Mouse (Mus musculus): Measurements from ENCODE around the gene Olfr224. TPM values are rescaled to one million over a fixed set of nuclear protein-coding genes. Genes with fewer than 3 reads are reported as not detected.

Olfr224 gene
- not detected in 2 replicates for polyA plus RNA-seq (2014; fragmentation: Nextera tagmentation; extraction: Ambion mirVana)

GRCm38 (mm10) chr11:58570405-58570804 lies at the start of gene Olfr224:
Gene Olfr224 (minus strand): TSS chr11:58570553.
- 83% methylated on average over 5 of the region's 5 CpGs for WGBS
- no peak for ATAC-seq (ENCODE audit: low FRiP score)

GRCm38 (mm10) chr11:58618793-58619192 lies 48.4 kb upstream of the Olfr224 start:
- 60% methylated on average over 6 of the region's 6 CpGs for WGBS
- no peak overlapping the region for H3K27ac ChIP-seq (ENCODE audit: low read depth, low read length)

More at GRCm38 (mm10) chr11:58570405-58570804, at the start of gene Olfr224:
- DNase-seq (ENCODE audit: low spot score): no peak
- Histone ChIP-seq H3K9ac (ENCODE audit: low read depth, low read length) (no peak within 1 kb of the TSS), H3K4me1 (replicated peaks; ENCODE audit: control insufficient read depth, insufficient read depth, low read length) (no peaks in the 10 kb centered on the region), H3K27me3 (ENCODE audit: control insufficient read depth, insufficient read depth, low read length) (no peaks in the 10 kb centered on the region), H3K4me2 (replicated peaks; ENCODE audit: low read depth, low read length) (no peak within 1 kb of the TSS), H3K4me3 (ENCODE audit: low read depth, low read length) (no peak within 1 kb of the TSS), H3K36me3 (ENCODE audit: control insufficient read depth, insufficient read depth, low read length) (no peaks in the 10 kb centered on the region), H3K9me3 (ENCODE audit: control insufficient read depth, low read length) (no peaks in the 10 kb centered on the region), H3K27ac (ENCODE audit: low read depth, low read length) (no peak within 1 kb of the TSS)

GRCm38 (mm10) chr11:58618369-58618768 lies 48.0 kb upstream of the Olfr224 start:
- Histone ChIP-seq H3K9me3 (ENCODE audit: control insufficient read depth, low read length) (no peaks in the 10 kb centered on the region), H3K27me3 (ENCODE audit: control insufficient read depth, insufficient read depth, low read length) (no peaks in the 10 kb centered on the region), H3K4me2 (replicated peaks; ENCODE audit: low read depth, low read length) (no peak overlapping the region), H3K9ac (ENCODE audit: low read depth, low read length) (no peak overlapping the region), H3K27ac (ENCODE audit: low read depth, low read length) (no peak overlapping the region), H3K36me3 (ENCODE audit: control insufficient read depth, insufficient read depth, low read length) (no peaks in the 10 kb centered on the region), H3K4me1 (replicated peaks; ENCODE audit: control insufficient read depth, insufficient read depth, low read length) (no peaks in the 10 kb centered on the region), H3K4me3 (ENCODE audit: low read depth, low read length) (no peak overlapping the region)
- 85% methylated on average over 3 of the region's 3 CpGs for WGBS
- DNase-seq (ENCODE audit: low spot score): no peak
- ATAC-seq (ENCODE audit: low FRiP score): no peak

More at GRCm38 (mm10) chr11:58618793-58619192, 48.4 kb upstream of the Olfr224 start:
- Histone ChIP-seq H3K4me2 (replicated peaks; ENCODE audit: low read depth, low read length) (no peak overlapping the region), H3K9ac (ENCODE audit: low read depth, low read length) (no peak overlapping the region), H3K36me3 (ENCODE audit: control insufficient read depth, insufficient read depth, low read length) (no peaks in the 10 kb centered on the region), H3K4me1 (replicated peaks; ENCODE audit: control insufficient read depth, insufficient read depth, low read length) (no peaks in the 10 kb centered on the region), H3K27me3 (ENCODE audit: control insufficient read depth, insufficient read depth, low read length) (no peaks in the 10 kb centered on the region), H3K4me3 (ENCODE audit: low read depth, low read length) (no peak overlapping the region), H3K9me3 (ENCODE audit: control insufficient read depth, low read length) (no peaks in the 10 kb centered on the region)
- no peak for ATAC-seq (ENCODE audit: low FRiP score)
- DNase-seq (ENCODE audit: low spot score): no peak

GRCm38 (mm10) chr11:58615975-58616374 lies 45.6 kb upstream of the Olfr224 start, which contains the start of gene 2210407C18Rik:
Gene 2210407C18Rik (minus strand): TSS chr11:58616075.
- Histone ChIP-seq H3K9me3 (ENCODE audit: control insufficient read depth, low read length) (no peaks in the 10 kb centered on the region), H3K4me3 (ENCODE audit: low read depth, low read length) (no peak within 1 kb of the TSS), H3K9ac (ENCODE audit: low read depth, low read length) (no peak within 1 kb of the TSS), H3K4me1 (replicated peaks; ENCODE audit: control insufficient read depth, insufficient read depth, low read length) (no peaks in the 10 kb centered on the region), H3K27ac (ENCODE audit: low read depth, low read length) (no peak within 1 kb of the TSS), H3K4me2 (replicated peaks; ENCODE audit: low read depth, low read length) (no peak within 1 kb of the TSS), H3K36me3 (ENCODE audit: control insufficient read depth, insufficient read depth, low read length) (no peaks in the 10 kb centered on the region), H3K27me3 (ENCODE audit: control insufficient read depth, insufficient read depth, low read length) (no peaks in the 10 kb centered on the region)
- 89% methylated on average over 4 of the region's 4 CpGs for WGBS
- no peak for ATAC-seq (ENCODE audit: low FRiP score)
- DNase-seq (ENCODE audit: low spot score): no peak

GRCm38 (mm10) chr11:58614526-58614925 lies 44.2 kb upstream of the Olfr224 start:
- Histone ChIP-seq H3K9me3 (ENCODE audit: control insufficient read depth, low read length) (no peaks in the 10 kb centered on the region), H3K27me3 (ENCODE audit: control insufficient read depth, insufficient read depth, low read length) (no peaks in the 10 kb centered on the region), H3K4me2 (replicated peaks; ENCODE audit: low read depth, low read length) (no peak overlapping the region), H3K36me3 (ENCODE audit: control insufficient read depth, insufficient read depth, low read length) (no peaks in the 10 kb centered on the region), H3K4me1 (replicated peaks; ENCODE audit: control insufficient read depth, insufficient read depth, low read length) (no peaks in the 10 kb centered on the region), H3K4me3 (ENCODE audit: low read depth, low read length) (no peak overlapping the region), H3K9ac (ENCODE audit: low read depth, low read length) (no peak overlapping the region), H3K27ac (ENCODE audit: low read depth, low read length) (no peak overlapping the region)
- DNase-seq (ENCODE audit: low spot score) (no peak), ATAC-seq (ENCODE audit: low FRiP score) (no peak)

- DNase-seq (ENCODE audit: low spot score): no peak
These were observed 43.0 kb upstream of the Olfr224 start for GRCm38 (mm10) chr11:58613359-58613758.

GRCm38 (mm10) chr11:58607030-58607429 lies 36.7 kb upstream of the Olfr224 start:
- no peak overlapping the region for H3K27ac ChIP-seq (ENCODE audit: low read depth, low read length)

More at GRCm38 (mm10) chr11:58613359-58613758, 43.0 kb upstream of the Olfr224 start:
- ATAC-seq (ENCODE audit: low FRiP score): no peak
- WGBS: 87% methylated on average over 3 of the region's 3 CpGs
- Histone ChIP-seq H3K4me3 (ENCODE audit: low read depth, low read length) (no peak overlapping the region), H3K4me2 (replicated peaks; ENCODE audit: low read depth, low read length) (no peak overlapping the region), H3K27ac (ENCODE audit: low read depth, low read length) (no peak overlapping the region), H3K9me3 (ENCODE audit: control insufficient read depth, low read length) (no peaks in the 10 kb centered on the region), H3K36me3 (ENCODE audit: control insufficient read depth, insufficient read depth, low read length) (no peaks in the 10 kb centered on the region), H3K4me1 (replicated peaks; ENCODE audit: control insufficient read depth, insufficient read depth, low read length) (no peaks in the 10 kb centered on the region), H3K9ac (ENCODE audit: low read depth, low read length) (no peak overlapping the region), H3K27me3 (ENCODE audit: control insufficient read depth, insufficient read depth, low read length) (no peaks in the 10 kb centered on the region)

GRCm38 (mm10) chr11:58606177-58606919 lies 36.0 kb upstream of the Olfr224 start:
- H3K4me1 ChIP-seq (replicated peaks; ENCODE audit: control insufficient read depth, insufficient read depth, low read length): no peaks in the 10 kb centered on the region
- H3K4me3 ChIP-seq (ENCODE audit: low read depth, low read length): no peak overlapping the region
- no peaks in the 10 kb centered on the region for H3K27me3 ChIP-seq (ENCODE audit: control insufficient read depth, insufficient read depth, low read length)
- no peaks in the 10 kb centered on the region for H3K36me3 ChIP-seq (ENCODE audit: control insufficient read depth, insufficient read depth, low read length)
- WGBS: 91% methylated on average over 12 of the region's 12 CpGs
- DNase-seq (ENCODE audit: low spot score) (no peak), ATAC-seq (ENCODE audit: low FRiP score) (no peak)
- H3K9me3 ChIP-seq (ENCODE audit: control insufficient read depth, low read length): no peaks in the 10 kb centered on the region
- H3K27ac ChIP-seq (ENCODE audit: low read depth, low read length): no peak overlapping the region
- H3K4me2 ChIP-seq (replicated peaks; ENCODE audit: low read depth, low read length): no peak overlapping the region
- H3K9ac ChIP-seq (ENCODE audit: low read depth, low read length): no peak overlapping the region

More at GRCm38 (mm10) chr11:58607030-58607429, 36.7 kb upstream of the Olfr224 start:
- Histone ChIP-seq H3K9ac (ENCODE audit: low read depth, low read length) (no peak overlapping the region), H3K27me3 (ENCODE audit: control insufficient read depth, insufficient read depth, low read length) (no peaks in the 10 kb centered on the region), H3K4me2 (replicated peaks; ENCODE audit: low read depth, low read length) (no peak overlapping the region), H3K4me1 (replicated peaks; ENCODE audit: control insufficient read depth, insufficient read depth, low read length) (no peaks in the 10 kb centered on the region), H3K9me3 (ENCODE audit: control insufficient read depth, low read length) (no peaks in the 10 kb centered on the region), H3K4me3 (ENCODE audit: low read depth, low read length) (no peak overlapping the region), H3K36me3 (ENCODE audit: control insufficient read depth, insufficient read depth, low read length) (no peaks in the 10 kb centered on the region)
- DNase-seq (ENCODE audit: low spot score) (no peak), ATAC-seq (ENCODE audit: low FRiP score) (no peak)
- 82% methylated on average over 6 of the region's 6 CpGs for WGBS

- DNase-seq (ENCODE audit: low spot score): no peak
- Histone ChIP-seq H3K4me2 (replicated peaks; ENCODE audit: low read depth, low read length) (no peak overlapping the region), H3K9me3 (ENCODE audit: control insufficient read depth, low read length) (no peaks in the 10 kb centered on the region), H3K4me3 (ENCODE audit: low read depth, low read length) (no peak overlapping the region), H3K4me1 (replicated peaks; ENCODE audit: control insufficient read depth, insufficient read depth, low read length) (no peaks in the 10 kb centered on the region), H3K27ac (ENCODE audit: low read depth, low read length) (no peak overlapping the region), H3K9ac (ENCODE audit: low read depth, low read length) (no peak overlapping the region), H3K27me3 (ENCODE audit: control insufficient read depth, insufficient read depth, low read length) (no peaks in the 10 kb centered on the region), H3K36me3 (ENCODE audit: control insufficient read depth, insufficient read depth, low read length) (no peaks in the 10 kb centered on the region)
- ATAC-seq (ENCODE audit: low FRiP score): no peak
- WGBS: 93% methylated on average over 3 of the region's 3 CpGs
These were observed 34.9 kb upstream of the Olfr224 start for GRCm38 (mm10) chr11:58605228-58605627.

Measured in hindbrain, embryonic 11.5 days (tissue).